Mouse (Mus musculus) MEL (cell line): ENCODE results near the gene Prmt9. TPM values are rescaled to one million over a fixed set of nuclear protein-coding genes. Genes with fewer than 3 reads are reported as not detected.

ENCODE experiments used
- DNase-seq: peaks from one replicate; pipeline ENCODE4 v3.0.0; 2011; ENCODE audit warnings: low read depth, low spot score
- H3K27ac ChIP-seq: 2 replicates; pipeline ENCODE4 v1.5.1; 2012; ENCODE audit warnings: low read depth, mild to moderate bottlenecking, control low read depth, low read length, moderate library complexity; ENCODE audit not compliant: control insufficient read depth
- H3K27me3 ChIP-seq, 2 experiments: fragments of 150-350 bp in 1 of 2; sonication (generic) in 1 of 2; 2 replicates each; pipeline ENCODE4 v1.6.1; 2012; ENCODE audit warnings: low read length in 2 of 2, mild to moderate bottlenecking in 2 of 2, improper control_type of control experiment in 1 of 2, moderate library complexity in 1 of 2; ENCODE audit not compliant: insufficient read depth in 2 of 2, control insufficient read depth in 1 of 2
- H3K36me3 ChIP-seq, 2 experiments: 2 replicates each; pipeline ENCODE4 v1.6.1; 2012 to 2014; ENCODE audit warnings: low read length in 2 of 2, improper control_type of control experiment in 1 of 2, inconsistent platforms in 1 of 2, mild to moderate bottlenecking in 1 of 2; ENCODE audit not compliant: insufficient read depth in 2 of 2, control insufficient read depth in 1 of 2
- H3K4me1 ChIP-seq, 2 experiments: fragments of 150-350 bp in 1 of 2; sonication (generic) in 1 of 2; 2 replicates each; pipeline ENCODE4 v1.6.1; 2012; ENCODE audit warnings: low read length in 2 of 2, improper control_type of control experiment in 1 of 2, mild to moderate bottlenecking in 1 of 2; ENCODE audit not compliant: insufficient read depth in 2 of 2, control insufficient read depth in 1 of 2
- H3K4me3 ChIP-seq, 2 experiments: fragments of 150-350 bp in 1 of 2; sonication (generic) in 1 of 2; 2 replicates each; pipeline ENCODE4 v1.5.1; 2012; ENCODE audit warnings: low read depth in 2 of 2, low read length in 2 of 2, mild to moderate bottlenecking in 2 of 2, moderate library complexity in 2 of 2, control low read depth in 1 of 2, improper control_type of control experiment in 1 of 2; ENCODE audit not compliant: control insufficient read depth in 1 of 2, insufficient read depth in 1 of 2
- H3K79me2 ChIP-seq: 2 replicates; pipeline ENCODE4 v1.6.1; 2012; ENCODE audit warnings: mild to moderate bottlenecking, low read length, moderate library complexity; ENCODE audit not compliant: control insufficient read depth, poor library complexity, insufficient read depth
- H3K9ac ChIP-seq: 2 replicates; pipeline ENCODE4 v1.6.1; 2012; ENCODE audit warnings: low read depth, mild to moderate bottlenecking, control low read depth, low read length, moderate library complexity; ENCODE audit not compliant: control insufficient read depth, poor library complexity, severe bottlenecking
- H3K9me3 ChIP-seq: fragments of 150-350 bp; sonication (generic); replicated peaks from 2 replicates; pipeline ENCODE4 v1.6.1; 2012; ENCODE audit warnings: mild to moderate bottlenecking, low read length, improper control_type of control experiment, moderate library complexity; ENCODE audit not compliant: insufficient read depth
- CTCF ChIP-seq, 3 experiments: IDR thresholded peaks in 2 of 3; conservative IDR thresholded peaks in 1 of 3; 2 replicates each; pipeline ENCODE4 v1.5.1; 2011 to 2012; ENCODE audit warnings: low read length in 3 of 3, low read depth in 2 of 3, mild to moderate bottlenecking in 2 of 3, improper control_type of control experiment in 1 of 3, inconsistent platforms in 1 of 3, mixed read lengths in 1 of 3, moderate library complexity in 1 of 3; ENCODE audit not compliant: control insufficient read depth in 1 of 3, insufficient read depth in 1 of 3, poor library complexity in 1 of 3, severe bottlenecking in 1 of 3
- E2F4 ChIP-seq: IDR thresholded peaks from 2 replicates; pipeline ENCODE4 v1.6.1; 2011; ENCODE audit warnings: low read depth, low read length, improper control_type of control experiment, borderline replicate concordance
- GATA1 ChIP-seq: IDR thresholded peaks from 2 replicates; pipeline ENCODE4 v1.6.1; 2011; ENCODE audit warnings: low read depth, low read length, improper control_type of control experiment
- JUND ChIP-seq: IDR thresholded peaks from 2 replicates; pipeline ENCODE4 v1.6.1; 2011; ENCODE audit warnings: low read depth, mild to moderate bottlenecking, improper control_type of control experiment, low read length
- KAT2A ChIP-seq: conservative IDR thresholded peaks from 2 replicates; pipeline ENCODE4 v1.6.1; 2012; ENCODE audit warnings: low read depth, low read length, improper control_type of control experiment, inconsistent platforms
- MAFK ChIP-seq: IDR thresholded peaks from 2 replicates; pipeline ENCODE4 v1.6.1; 2011; ENCODE audit warnings: low read depth, mild to moderate bottlenecking, low read length, improper control_type of control experiment, borderline replicate concordance
- MAX ChIP-seq: IDR thresholded peaks from 2 replicates; pipeline ENCODE4 v1.6.1; 2011; ENCODE audit warnings: low read length, improper control_type of control experiment
- MEF2A ChIP-seq: IDR thresholded peaks from 2 replicates; pipeline ENCODE4 v1.6.1; 2014; ENCODE audit warnings: low read depth, mild to moderate bottlenecking, inconsistent platforms, low read length, improper control_type of control experiment; ENCODE audit not compliant: poor library complexity, insufficient replicate concordance, severe bottlenecking; ENCODE audit errors: extremely low read depth
- MXI1 ChIP-seq: IDR thresholded peaks from 2 replicates; pipeline ENCODE4 v1.6.1; 2011; ENCODE audit warnings: mild to moderate bottlenecking, low read depth, low read length, improper control_type of control experiment
- MYC ChIP-seq: IDR thresholded peaks from 2 replicates; pipeline ENCODE4 v1.6.1; 2011; ENCODE audit warnings: low read depth, mild to moderate bottlenecking, low read length, improper control_type of control experiment, moderate library complexity
- NRF1 ChIP-seq: IDR thresholded peaks from 2 replicates; pipeline ENCODE4 v1.6.1; 2014; ENCODE audit warnings: low read depth, mild to moderate bottlenecking, inconsistent platforms, low read length, improper control_type of control experiment, moderate library complexity; ENCODE audit not compliant: poor library complexity, insufficient read depth, severe bottlenecking
- POLR2AphosphoS2 ChIP-seq: IDR thresholded peaks from 2 replicates; pipeline ENCODE4 v1.6.1; 2011; ENCODE audit warnings: low read length, improper control_type of control experiment
- RAD21 ChIP-seq: IDR thresholded peaks from 2 replicates; pipeline ENCODE4 v1.6.1; 2011; ENCODE audit warnings: mild to moderate bottlenecking, low read depth, low read length, improper control_type of control experiment
- RCOR1 ChIP-seq: IDR thresholded peaks from 2 replicates; pipeline ENCODE4 v1.6.1; 2012; ENCODE audit warnings: low read depth, mild to moderate bottlenecking, inconsistent platforms, low read length, improper control_type of control experiment
- TCF12 ChIP-seq: IDR thresholded peaks from 2 replicates; pipeline ENCODE4 v1.6.1; 2014; ENCODE audit warnings: low read depth, mild to moderate bottlenecking, inconsistent platforms, low read length, improper control_type of control experiment, moderate library complexity
- UBTF ChIP-seq: IDR thresholded peaks from 2 replicates; pipeline ENCODE4 v1.6.1; 2012; ENCODE audit warnings: low read depth, mild to moderate bottlenecking, inconsistent platforms, low read length, improper control_type of control experiment, moderate library complexity, borderline replicate concordance; ENCODE audit not compliant: insufficient read depth
- USF2 ChIP-seq, 2 experiments: IDR thresholded peaks; 2 replicates each; pipeline ENCODE4 v1.6.1; 2011 to 2012; ENCODE audit warnings: improper control_type of control experiment in 2 of 2, low read length in 2 of 2, borderline replicate concordance in 1 of 2, inconsistent platforms in 1 of 2, low read depth in 1 of 2, mild to moderate bottlenecking in 1 of 2; ENCODE audit not compliant: insufficient read depth in 1 of 2
- ZC3H11A ChIP-seq: IDR thresholded peaks from 2 replicates; pipeline ENCODE4 v1.6.1; 2012; ENCODE audit warnings: low read depth, mild to moderate bottlenecking, inconsistent platforms, low read length, improper control_type of control experiment
- ZKSCAN1 ChIP-seq: IDR thresholded peaks from 2 replicates; pipeline ENCODE4 v1.6.1; 2012; ENCODE audit warnings: low read depth, mild to moderate bottlenecking, inconsistent platforms, low read length, improper control_type of control experiment, moderate library complexity
- ZMIZ1 ChIP-seq: IDR thresholded peaks from 2 replicates; pipeline ENCODE4 v1.6.1; 2012; ENCODE audit warnings: low read depth, mild to moderate bottlenecking, inconsistent platforms, low read length, improper control_type of control experiment, moderate library complexity
- ZNF384 ChIP-seq: IDR thresholded peaks from 2 replicates; pipeline ENCODE4 v1.6.1; 2012; ENCODE audit warnings: low read depth, mild to moderate bottlenecking, inconsistent platforms, low read length, improper control_type of control experiment
- polyA plus RNA-seq, 2 experiments: library from polyadenylated mRNA; stranded (reverse) in 1 of 2; unstranded in 1 of 2; fragments of >175 nt in 1 of 2; fragments of >200 nt in 1 of 2; gene quantifications; 2 replicates each; pipeline versions ENCODE4 v1.2.1 to v1.2.4; 2012; ENCODE audit warnings: low replicate concordance in 2 of 2, low read depth in 1 of 2; ENCODE audit not compliant: insufficient read length in 2 of 2, insufficient read depth in 1 of 2, missing spikeins in 1 of 2
- total RNA-seq: library from RNA; depleted of rRNA; stranded (reverse); fragments of 300-350 nt; gene quantifications from 2 replicates; pipeline ENCODE4 v1.2.3, GENCODE M21; 2012

The Prmt9 gene
- total and polyA plus RNA-seq, 3 experiments = 16.0 to 54.2 (median 18.6) TPM

DNA sequence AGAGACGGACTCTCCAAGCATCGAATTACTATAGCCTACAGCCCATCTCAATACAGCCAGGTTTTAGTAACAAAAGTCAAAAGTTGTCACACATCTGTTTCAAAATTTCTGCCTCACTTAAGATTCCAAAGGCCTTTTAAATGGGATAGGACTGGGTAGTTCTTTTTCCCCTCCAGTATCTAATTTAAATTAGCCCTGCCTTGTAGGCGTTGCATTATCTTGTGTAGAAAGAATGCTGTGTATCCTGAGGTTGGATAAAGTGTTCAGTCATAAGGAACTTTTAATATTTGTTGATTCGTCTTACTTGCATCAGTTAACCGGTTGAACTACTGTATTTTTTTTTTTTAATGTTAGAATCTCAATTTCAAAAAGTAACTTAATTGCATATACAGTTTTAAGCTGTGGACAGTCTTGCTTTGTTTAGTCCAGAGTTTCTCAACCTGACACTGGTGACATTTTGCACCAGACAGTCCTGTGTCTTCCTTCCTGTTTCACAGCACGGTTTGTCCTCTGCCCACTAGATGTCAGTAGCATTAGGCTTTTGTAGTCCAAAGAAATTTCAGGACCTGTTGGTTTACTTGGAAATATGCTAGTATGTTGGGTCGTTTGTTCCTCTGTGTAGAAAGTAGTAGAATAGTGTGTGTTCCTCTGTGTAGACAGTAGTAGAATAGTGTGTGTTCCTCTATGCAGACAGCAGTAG, 834 bp downstream of the Prmt9 start (continued):
- TF ChIP-seq USF2 (IDR thresholded peaks at IDR 0.05; ENCODE audit: borderline replicate concordance in 1 of 2, insufficient read depth in 1 of 2, low read depth in 1 of 2, low read length in 2 of 2) (no peak), MYC (no peak), GATA1 (no peak), ZC3H11A (0 out of 2 replicates have a peak, but pooled peaks have one; percentile 31), MAFK (no peak), POLR2AphosphoS2 (no peak), TCF12 (no peak), ZMIZ1 (no peak), RAD21 (peak; percentile 49), MXI1 (peak; percentile 38; the same call in 1 of the 2 replicates), KAT2A (no peak), RCOR1 (no peak), ZNF384 (no peak), E2F4 (no peak), CTCF (IDR thresholded peaks at IDR 0.05 in 2 of 3, conservative IDR thresholded peaks at IDR 0.05 in 1 of 3; ENCODE audit: control insufficient read depth in 1 of 3, insufficient read depth in 1 of 3, low read depth in 2 of 3, low read length in 3 of 3, poor library complexity in 1 of 3, severe bottlenecking in 1 of 3) (peak; percentile 47 to 76 (median 62))

DNA sequence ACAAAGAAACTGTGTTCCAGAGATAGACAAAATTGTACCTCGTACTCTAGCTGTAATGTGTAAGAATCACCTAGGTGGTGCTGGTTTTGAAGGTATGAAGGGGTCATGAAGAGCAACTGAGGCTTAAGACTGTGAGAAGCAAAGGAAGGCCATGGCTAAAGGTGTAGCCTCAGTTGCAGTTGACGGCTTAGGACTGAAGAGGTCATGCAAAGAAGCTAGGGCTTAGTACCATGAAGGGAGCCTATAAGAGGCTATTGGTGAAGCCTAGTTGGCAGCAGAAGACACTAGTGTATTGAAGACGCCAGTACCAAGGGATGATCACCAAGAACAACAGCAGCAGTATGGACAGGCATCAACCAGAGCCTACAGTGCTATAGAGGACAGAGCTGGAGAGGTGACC, 3.3 kb downstream of the Prmt9 start:
- Histone ChIP-seq H3K9ac (no peak overlapping the region), H3K36me3 (peaks cover 5 to 17% of the 10 kb centered on the region in 2 experiments), H3K27me3 (no peaks in the 10 kb centered on the region), H3K27ac (no peak overlapping the region), H3K9me3 (no peaks in the 10 kb centered on the region), H3K79me2 (peaks cover 18% of the 10 kb centered on the region), H3K4me3 (no peak overlapping the region), H3K4me1 (peaks cover 0 to 3% of the 10 kb centered on the region in 2 experiments; a peak in 1 of 4 replicates)
- no peak for DNase-seq
- TF ChIP-seq ZKSCAN1 (no peak), JUND (no peak), MAX (no peak), MYC (no peak), UBTF (no peak), NRF1 (no peak), RCOR1 (no peak), E2F4 (no peak), ZC3H11A (no peak), MEF2A (no peak)
